ENCODE assay signal across 8 mouse cellular contexts in the genomic region with DNA sequence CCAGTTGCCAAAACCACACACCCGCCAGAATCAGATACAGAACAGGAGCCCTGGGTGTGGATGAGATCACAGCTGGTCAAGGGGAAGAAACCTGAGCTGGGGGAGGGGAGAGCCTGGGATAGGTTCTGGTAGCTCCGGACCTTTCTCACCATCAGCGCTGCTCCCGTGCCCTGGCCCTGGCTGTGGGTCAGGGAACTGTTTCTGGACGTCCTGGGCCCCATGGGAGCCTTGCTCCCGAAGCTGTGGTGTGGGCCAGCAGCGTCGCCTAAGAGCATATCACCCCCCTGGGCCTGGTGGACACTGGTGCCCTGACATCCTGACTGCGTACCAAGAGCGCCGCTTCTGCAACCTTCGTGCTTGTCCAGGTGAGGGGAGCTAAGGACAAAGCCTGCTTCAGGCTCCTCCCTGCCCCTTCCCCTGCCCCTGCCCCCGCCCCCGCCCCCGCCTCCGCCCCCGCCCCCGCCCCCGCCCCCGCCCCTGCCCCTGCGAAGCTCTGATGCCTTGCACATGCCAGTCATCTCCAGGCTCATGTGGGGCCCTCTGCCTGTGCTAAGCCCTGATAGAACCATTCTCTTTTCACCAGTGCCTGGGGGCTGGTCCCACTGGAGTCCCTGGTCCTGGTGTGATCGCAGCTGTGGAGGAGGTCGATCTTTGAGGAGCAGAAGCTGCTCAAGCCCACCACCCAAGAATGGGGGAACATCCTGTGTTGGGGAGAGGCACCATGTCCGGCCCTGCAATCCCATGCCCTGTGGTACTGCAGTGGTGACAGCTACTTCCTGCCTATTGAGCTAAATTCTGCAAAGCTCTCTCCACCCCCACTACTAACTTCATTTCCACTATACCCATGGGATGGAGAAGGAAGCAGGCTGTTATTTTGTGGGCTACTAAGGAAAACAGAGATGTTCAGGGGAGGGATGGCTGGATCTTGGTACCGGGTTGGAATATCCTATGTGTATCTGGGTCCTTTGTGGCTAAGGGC. TPM values are rescaled to one million over a fixed set of nuclear protein-coding genes. Genes with fewer than 3 reads are reported as not detected.
A peak's percentile ranks its signal among the peaks of the same experiment; 100 is the strongest.
DNase-seq lines count a peak whose midpoint lies in the region; ATAC-seq lines count a peak whose summit lies in the region.

No protein-coding gene starts in this region.

- H3K27me3 ChIP-seq in forebrain, embryonic 16.5 days (replicated peaks; ENCODE audit: control insufficient read depth, insufficient read depth, low read length), result no peaks in the 10 kb centered on the region
- H3K27me3 ChIP-seq in hindbrain, embryonic 13.5 days, result 0 out of 2 replicates have a peak, but pooled peaks cover 12% of the 10 kb centered on the region
- no peaks in the 10 kb centered on the region for H3K27me3 ChIP-seq in lung, embryonic 15.5 days

- H3K4me1 ChIP-seq in forebrain, embryonic 16.5 days (replicated peaks; ENCODE audit: control insufficient read depth, insufficient read depth, low read length), result 0 out of 2 replicates have a peak, but pooled peaks cover 4% of the 10 kb centered on the region
- H3K4me1 ChIP-seq in hindbrain, embryonic 13.5 days (replicated peaks), result peaks cover 7% of the 10 kb centered on the region
- H3K4me1 ChIP-seq in lung, embryonic 15.5 days, result peaks cover 11% of the 10 kb centered on the region

- no peak overlapping the region for H3K27ac ChIP-seq in forebrain, embryonic 16.5 days (ENCODE audit: low read length)
- H3K27ac ChIP-seq in hindbrain, embryonic 13.5 days, result no peak overlapping the region
- H3K27ac ChIP-seq in lung, embryonic 15.5 days, result no peak overlapping the region

- intact Hi-C loops in left cerebral cortex, postnatal 25 days (cut with DNase I), result no loop called here

- H3K4me2 ChIP-seq in forebrain, embryonic 16.5 days (ENCODE audit: low read length), result peak overlapping the region; percentile 29; the same call in 1 of the 2 replicates
- H3K4me2 ChIP-seq in hindbrain, embryonic 13.5 days, result peak overlapping the region; percentile 41
- H3K4me2 ChIP-seq in lung, embryonic 15.5 days, result peak overlapping the region; percentile 55

- DNase-seq in adrenal gland, postnatal 14 days, result peak; percentile 65
- no peak for DNase-seq in adrenal gland, postnatal 4 days (ENCODE audit: low spot score in 2 of 2)
- DNase-seq in left cerebral cortex, postnatal 25 days (ENCODE audit: low spot score in 2 of 2), result no peak
- no peak for DNase-seq in urinary bladder, adult 2 months (ENCODE audit: low spot score)

- peak overlapping the region; percentile 40 for H3K9ac ChIP-seq in forebrain, embryonic 16.5 days (replicated peaks; ENCODE audit: low read depth, low read length)
- H3K9ac ChIP-seq in hindbrain, embryonic 13.5 days, result peak overlapping the region; percentile 13; the same call in 1 of the 2 replicates
- no peak overlapping the region for H3K9ac ChIP-seq in lung, embryonic 15.5 days

- 15% methylated on average over 21 of the region's 25 CpGs for WGBS in forebrain, embryonic 16.5 days
- 23% methylated on average over 17 of the region's 25 CpGs for WGBS in hindbrain, embryonic 13.5 days
- WGBS in lung, embryonic 15.5 days, result 7% methylated on average over 23 of the region's 25 CpGs

- no peaks in the 10 kb centered on the region for H3K36me3 ChIP-seq in forebrain, embryonic 16.5 days (ENCODE audit: control insufficient read depth, insufficient read depth)
- no peaks in the 10 kb centered on the region for H3K36me3 ChIP-seq in hindbrain, embryonic 13.5 days
- no peaks in the 10 kb centered on the region for H3K36me3 ChIP-seq in lung, embryonic 15.5 days

- H3K4me3 ChIP-seq in forebrain, embryonic 16.5 days (replicated peaks; ENCODE audit: low read length), result 0 out of 2 replicates have a peak overlapping the region, but pooled peaks have one; percentile 9
- H3K4me3 ChIP-seq in hindbrain, embryonic 13.5 days, result no peak overlapping the region
- peak overlapping the region; percentile 19; the same call in 1 of the 2 replicates for H3K4me3 ChIP-seq in lung, embryonic 15.5 days

- H3K9me3 ChIP-seq in forebrain, embryonic 16.5 days (ENCODE audit: control insufficient read depth, low read length), result no peaks in the 10 kb centered on the region
- no peaks in the 10 kb centered on the region for H3K9me3 ChIP-seq in hindbrain, embryonic 13.5 days
- H3K9me3 ChIP-seq in lung, embryonic 15.5 days, result no peaks in the 10 kb centered on the region

- peak; percentile 34; the same call in 1 of the 2 replicates for ATAC-seq in forebrain, embryonic 16.5 days
- no peak for ATAC-seq in hindbrain, embryonic 13.5 days (ENCODE audit: low FRiP score)
- peak; percentile 16; the same call in 1 of the 2 replicates for ATAC-seq in lung, embryonic 15.5 days (ENCODE audit: borderline replicate concordance, extremely low read depth, low FRiP score, low TSS enrichment)
- no peak for ATAC-seq in erythroid progenitor cell, adult 5-6 weeks (replicated peaks; ENCODE audit: low FRiP score, poor library complexity, severe bottlenecking)

RNA-seq across cellular contexts. Expression of a gene that starts 40.0 kb away (rescaled TPM):
- 2.6 TPM in 2 replicates for total RNA-seq in adrenal gland, postnatal 14 days (2021)
- total RNA-seq in adrenal gland, postnatal 4 days (2021), result 1 to 10 TPM; 2.6 to 4.0 TPM
- 0.16 and 0.19 TPM in 2 replicates for polyA plus RNA-seq in forebrain, embryonic 16.5 days (2015; fragmentation: Nextera tagmentation; extraction: Ambion mirVana)
- polyA plus RNA-seq in hindbrain, embryonic 13.5 days (2015; fragmentation: Nextera tagmentation; extraction: Ambion mirVana), result 0.14 and 0.25 TPM in 2 replicates
- 0.29 and 0.44 TPM in 2 replicates for polyA plus RNA-seq in lung, embryonic 15.5 days (2015; fragmentation: Nextera tagmentation; extraction: Ambion mirVana)
- total RNA-seq in left cerebral cortex, postnatal 25 days (2021), result 1 to 10 TPM in 1 of 2 experiments, under 1 TPM in 1; 0.80 to 1.2 TPM
- polyA plus RNA-seq in urinary bladder, adult 2 months (2012; rRNA removed), result 1.5 and 1.8 TPM in 2 replicates
- total RNA-seq in erythroid progenitor cell, adult 5-6 weeks (2015; ENCODE audit: low replicate concordance), result not detected in 2 replicates
- total RNA-seq in erythroid progenitor cell, adult 5-6 weeks (2017; ENCODE audit: low replicate concordance), result not detected in 2 replicates

RNA-seq across cellular contexts. Expression of a gene that starts 42.4 kb away (rescaled TPM):
- 41.5 and 42.1 TPM in 2 replicates for total RNA-seq in adrenal gland, postnatal 14 days (2021)
- 10 to 100 TPM; 64.1 to 64.7 TPM for total RNA-seq in adrenal gland, postnatal 4 days (2021)
- polyA plus RNA-seq in forebrain, embryonic 16.5 days (2015; fragmentation: Nextera tagmentation; extraction: Ambion mirVana), result 28.7 and 29.8 TPM in 2 replicates
- polyA plus RNA-seq in hindbrain, embryonic 13.5 days (2015; fragmentation: Nextera tagmentation; extraction: Ambion mirVana), result 22.0 and 22.5 TPM in 2 replicates
- 18.9 and 22.0 TPM in 2 replicates for polyA plus RNA-seq in lung, embryonic 15.5 days (2015; fragmentation: Nextera tagmentation; extraction: Ambion mirVana)
- 10 to 100 TPM; 21.7 to 33.1 TPM for total RNA-seq in left cerebral cortex, postnatal 25 days (2021)
- 55.6 and 64.6 TPM in 2 replicates for polyA plus RNA-seq in urinary bladder, adult 2 months (2012; rRNA removed)
- 1.3 TPM in 1 of 2 replicates, not detected in the other for total RNA-seq in erythroid progenitor cell, adult 5-6 weeks (2015; ENCODE audit: low replicate concordance)
- total RNA-seq in erythroid progenitor cell, adult 5-6 weeks (2017; ENCODE audit: low replicate concordance), result 5.0 TPM in 1 of 2 replicates, not detected in the other

RNA-seq across cellular contexts. Expression of a gene that starts 49.4 kb away (rescaled TPM):
- 41.8 and 45.7 TPM in 2 replicates for total RNA-seq in adrenal gland, postnatal 14 days (2021)
- 10 to 100 TPM; 55.8 to 57.0 TPM for total RNA-seq in adrenal gland, postnatal 4 days (2021)
- polyA plus RNA-seq in forebrain, embryonic 16.5 days (2015; fragmentation: Nextera tagmentation; extraction: Ambion mirVana), result 226 and 248 TPM in 2 replicates
- polyA plus RNA-seq in hindbrain, embryonic 13.5 days (2015; fragmentation: Nextera tagmentation; extraction: Ambion mirVana), result 184 and 189 TPM in 2 replicates
- polyA plus RNA-seq in lung, embryonic 15.5 days (2015; fragmentation: Nextera tagmentation; extraction: Ambion mirVana), result 9.4 and 11.7 TPM in 2 replicates
- 100 to 1,000 TPM; 458 to 480 TPM for total RNA-seq in left cerebral cortex, postnatal 25 days (2021)
- 50.0 and 56.9 TPM in 2 replicates for polyA plus RNA-seq in urinary bladder, adult 2 months (2012; rRNA removed)
- not detected in 2 replicates for total RNA-seq in erythroid progenitor cell, adult 5-6 weeks (2015; ENCODE audit: low replicate concordance)
- total RNA-seq in erythroid progenitor cell, adult 5-6 weeks (2017; ENCODE audit: low replicate concordance), result not detected in 2 replicates

Comparison
In these comparisons a context has a peak if more than half of its experiments do, and no peak if none do; other contexts are left out.
1. ATAC-seq: peak in forebrain, embryonic 16.5 days (single experiment) and lung, embryonic 15.5 days (single experiment); none in hindbrain, embryonic 13.5 days (single experiment) and erythroid progenitor cell, adult 5-6 weeks (single experiment).
2. RNA of a gene that starts 49.4 kb away (total RNA-seq): 458 to 480 TPM in left cerebral cortex, postnatal 25 days, 55.8 to 57.0 TPM in adrenal gland, postnatal 4 days and 41.8 to 45.7 TPM in adrenal gland, postnatal 14 days; not detected in erythroid progenitor cell, adult 5-6 weeks; every median in the first group is over 10 times any median in the second.
3. Peak in every context shown above with its lines, with median percentiles within 50 percentile points of each other: H3K4me2 ChIP-seq.